Mouse (Mus musculus): ENCODE data around the gene Olfr1121. TPM values are rescaled to one million over a fixed set of nuclear protein-coding genes. Genes with fewer than 3 reads are reported as not detected.

The Olfr1121 gene
- polyA plus RNA-seq (2014; fragmentation: Illumina TruSeq; extraction: RNeasy Lipid Tissue Mini Kit (QIAGEN cat#74804); ENCODE audit: low read depth, low replicate concordance) = not detected

GRCm38 (mm10) chr2:87369595-87369994 is at the start of gene Olfr1121:
Gene Olfr1121 (plus strand): TSS chr2:87369895.

GRCm38 (mm10) chr2:87354515-87354914 is 15.2 kb upstream of the Olfr1121 start, which contains the start of gene Olfr1120:
Gene Olfr1120 (plus strand): TSS chr2:87354815.

DNA sequence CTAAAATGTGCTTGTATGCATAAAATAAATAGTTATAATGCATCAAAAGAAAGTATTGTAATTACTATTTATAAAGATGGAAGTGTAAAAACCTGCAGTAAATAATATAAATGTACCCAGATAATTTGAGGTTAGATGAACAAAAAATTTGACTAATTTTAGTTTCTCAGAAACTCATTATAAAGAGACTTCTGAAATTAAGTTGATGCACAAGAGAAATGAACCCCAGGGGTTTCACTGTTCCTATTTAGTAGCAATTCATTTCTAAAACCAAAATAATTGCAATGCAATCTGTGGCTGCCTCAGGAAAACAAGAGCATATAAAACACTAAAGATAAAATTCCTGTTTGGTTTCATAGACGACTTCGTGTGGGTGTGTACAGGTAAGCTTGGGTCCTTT is 15.9 kb downstream of the Olfr1121 start, which contains the start of gene Olfr1122:
Gene Olfr1122 (plus strand): TSS at position 301 of the 400 bp plus-strand sequence.

GRCm38 (mm10) chr2:87416335-87416734 is 46.6 kb downstream of the Olfr1121 start, which contains the start of gene Olfr1123:
Gene Olfr1123 (plus strand): TSS chr2:87416635.

Other genes starting within 250 kb of the Olfr1121 start
- gene Olfr1110, start 229.6 kb upstream of the Olfr1121 start, polyA plus RNA-seq (2014; fragmentation: Illumina TruSeq; extraction: RNeasy Lipid Tissue Mini Kit (QIAGEN cat#74804); ENCODE audit: low read depth, low replicate concordance) = not detected
- gene Olfr1111, start 217.3 kb upstream of the Olfr1121 start, polyA plus RNA-seq (2014; fragmentation: Illumina TruSeq; extraction: RNeasy Lipid Tissue Mini Kit (QIAGEN cat#74804); ENCODE audit: low read depth, low replicate concordance) = not detected
- not detected for gene Olfr1112, start 182.1 kb upstream of the Olfr1121 start, polyA plus RNA-seq (2014; fragmentation: Illumina TruSeq; extraction: RNeasy Lipid Tissue Mini Kit (QIAGEN cat#74804); ENCODE audit: low read depth, low replicate concordance)
- gene Olfr1113, start 160.9 kb upstream of the Olfr1121 start, polyA plus RNA-seq (2014; fragmentation: Illumina TruSeq; extraction: RNeasy Lipid Tissue Mini Kit (QIAGEN cat#74804); ENCODE audit: low read depth, low replicate concordance) = not detected
- not detected for gene Olfr1115, start 121.9 kb upstream of the Olfr1121 start, polyA plus RNA-seq (2014; fragmentation: Illumina TruSeq; extraction: RNeasy Lipid Tissue Mini Kit (QIAGEN cat#74804); ENCODE audit: low read depth, low replicate concordance)
- gene Olfr1116, start 102.4 kb upstream of the Olfr1121 start, polyA plus RNA-seq (2014; fragmentation: Illumina TruSeq; extraction: RNeasy Lipid Tissue Mini Kit (QIAGEN cat#74804); ENCODE audit: low read depth, low replicate concordance) = not detected
- gene Olfr1118, start 62.3 kb upstream of the Olfr1121 start, polyA plus RNA-seq (2014; fragmentation: Illumina TruSeq; extraction: RNeasy Lipid Tissue Mini Kit (QIAGEN cat#74804); ENCODE audit: low read depth, low replicate concordance) = not detected
- not detected for gene Olfr1120, start 15.1 kb upstream of the Olfr1121 start, polyA plus RNA-seq (2014; fragmentation: Illumina TruSeq; extraction: RNeasy Lipid Tissue Mini Kit (QIAGEN cat#74804); ENCODE audit: low read depth, low replicate concordance)
- gene Olfr1122, start 16.0 kb downstream of the Olfr1121 start, polyA plus RNA-seq (2014; fragmentation: Illumina TruSeq; extraction: RNeasy Lipid Tissue Mini Kit (QIAGEN cat#74804); ENCODE audit: low read depth, low replicate concordance) = not detected
- gene Olfr1123, start 46.7 kb downstream of the Olfr1121 start, polyA plus RNA-seq (2014; fragmentation: Illumina TruSeq; extraction: RNeasy Lipid Tissue Mini Kit (QIAGEN cat#74804); ENCODE audit: low read depth, low replicate concordance) = not detected
- not detected for gene Olfr1124, start 60.4 kb downstream of the Olfr1121 start, polyA plus RNA-seq (2014; fragmentation: Illumina TruSeq; extraction: RNeasy Lipid Tissue Mini Kit (QIAGEN cat#74804); ENCODE audit: low read depth, low replicate concordance)
- gene Olfr1126, start 84.1 kb downstream of the Olfr1121 start, polyA plus RNA-seq (2014; fragmentation: Illumina TruSeq; extraction: RNeasy Lipid Tissue Mini Kit (QIAGEN cat#74804); ENCODE audit: low read depth, low replicate concordance) = not detected
- not detected for gene Pramel7, start 127.2 kb downstream of the Olfr1121 start, polyA plus RNA-seq (2014; fragmentation: Illumina TruSeq; extraction: RNeasy Lipid Tissue Mini Kit (QIAGEN cat#74804); ENCODE audit: low read depth, low replicate concordance)
- gene Pramel6, start 136.7 kb downstream of the Olfr1121 start, polyA plus RNA-seq (2014; fragmentation: Illumina TruSeq; extraction: RNeasy Lipid Tissue Mini Kit (QIAGEN cat#74804); ENCODE audit: low read depth, low replicate concordance) = not detected
- gene Olfr153, start 161.9 kb downstream of the Olfr1121 start, polyA plus RNA-seq (2014; fragmentation: Illumina TruSeq; extraction: RNeasy Lipid Tissue Mini Kit (QIAGEN cat#74804); ENCODE audit: low read depth, low replicate concordance) = not detected
- gene Olfr1128, start 175.6 kb downstream of the Olfr1121 start, polyA plus RNA-seq (2014; fragmentation: Illumina TruSeq; extraction: RNeasy Lipid Tissue Mini Kit (QIAGEN cat#74804); ENCODE audit: low read depth, low replicate concordance) = not detected
- not detected for gene Olfr1129, start 204.0 kb downstream of the Olfr1121 start, polyA plus RNA-seq (2014; fragmentation: Illumina TruSeq; extraction: RNeasy Lipid Tissue Mini Kit (QIAGEN cat#74804); ENCODE audit: low read depth, low replicate concordance)
- gene Olfr1130, start 236.3 kb downstream of the Olfr1121 start, polyA plus RNA-seq (2014; fragmentation: Illumina TruSeq; extraction: RNeasy Lipid Tissue Mini Kit (QIAGEN cat#74804); ENCODE audit: low read depth, low replicate concordance) = not detected